Mouse (Mus musculus): Measurements from ENCODE around the gene Ada.

GRCm38 (mm10) chr2:163770731-163771130, 20.7 kb upstream of the Ada start:
- no peak for TF ChIP-seq POLR2A (IDR thresholded peaks at IDR 0.05; ENCODE audit: insufficient read depth, low read length)
- no peak for TF ChIP-seq CTCF (IDR thresholded peaks at IDR 0.05; ENCODE audit: low read depth, low read length)
